ENCODE assay signal across 22 mouse cellular contexts in genomic region chr10:44685215-44685614, GRCm38 (mm10).
DNase-seq lines count a peak whose midpoint lies in the region; ATAC-seq lines count a peak whose summit lies in the region.
"Had no signal": no experiment of that assay in that cellular context is flagged by ENCODE, and none has a peak within 500 bp of the region (broad histone marks: within the 10 kb centered on the region; RNA-seq: fewer than 3 reads in every experiment).

No protein-coding gene starts in this region.

- no peaks in the 10 kb centered on the region for H3K9me3 ChIP-seq in liver, embryonic 13.5 days (replicated peaks)
- H3K9me3 ChIP-seq in liver, embryonic 11.5 days (ENCODE audit: control insufficient read depth, low read length), result no peaks in the 10 kb centered on the region
- H3K9me3 ChIP-seq: forebrain, embryonic 12.5 days; limb, embryonic 13.5 days; megakaryocyte, embryonic 14.5 days had no signal

- no peaks in the 10 kb centered on the region for H3K36me3 ChIP-seq in liver, embryonic 13.5 days
- H3K36me3 ChIP-seq in liver, embryonic 11.5 days (ENCODE audit: control insufficient read depth, insufficient read depth, low read length), result no peaks in the 10 kb centered on the region
- H3K36me3 ChIP-seq: forebrain, embryonic 12.5 days; limb, embryonic 13.5 days had no signal

- H3K27ac ChIP-seq in liver, embryonic 13.5 days, result 0 out of 2 replicates have a peak overlapping the region, but pooled peaks have one; percentile 0
- H3K27ac ChIP-seq in liver, embryonic 11.5 days (ENCODE audit: low read depth, low read length), result no peak overlapping the region
- H3K27ac ChIP-seq: forebrain, embryonic 12.5 days; kidney, postnatal 0 days; layer of hippocampus, adult 2 months; limb, embryonic 13.5 days had no signal

- no peak overlapping the region for H3K4me3 ChIP-seq in liver, embryonic 13.5 days (replicated peaks)
- H3K4me3 ChIP-seq in liver, embryonic 11.5 days (ENCODE audit: low read depth, low read length), result no peak overlapping the region
- H3K4me3 ChIP-seq: forebrain, embryonic 12.5 days; layer of hippocampus, adult 2 months; limb, embryonic 13.5 days had no signal

- H3K4me2 ChIP-seq in liver, embryonic 13.5 days, result no peak overlapping the region
- H3K4me2 ChIP-seq in liver, embryonic 11.5 days, result no peak overlapping the region
- H3K4me2 ChIP-seq: forebrain, embryonic 12.5 days; heart, embryonic 11.5 days; limb, embryonic 13.5 days had no signal

- no peaks in the 10 kb centered on the region for H3K27me3 ChIP-seq in liver, embryonic 13.5 days
- no peaks in the 10 kb centered on the region for H3K27me3 ChIP-seq in liver, embryonic 11.5 days (replicated peaks; ENCODE audit: control insufficient read depth, insufficient read depth, low read length)
- H3K27me3 ChIP-seq: forebrain, embryonic 12.5 days; limb, embryonic 13.5 days had no signal

- WGBS in liver, embryonic 13.5 days (ENCODE audit: insufficient replicate concordance), result 23% methylated on average over 3 of the region's 3 CpGs
- 26% methylated on average over 3 of the region's 3 CpGs for WGBS in liver, embryonic 11.5 days

- peaks cover 20% of the 10 kb centered on the region for H3K4me1 ChIP-seq in liver, embryonic 13.5 days (replicated peaks)
- 0 out of 2 replicates have a peak, but pooled peaks cover 8% of the 10 kb centered on the region for H3K4me1 ChIP-seq in liver, embryonic 11.5 days (replicated peaks; ENCODE audit: control insufficient read depth, insufficient read depth, low read length)
- H3K4me1 ChIP-seq: forebrain, embryonic 12.5 days; limb, embryonic 13.5 days had no signal

- ATAC-seq in frontal cortex, adult (ENCODE audit: low TSS enrichment), result peak; percentile 99
- ATAC-seq in liver, embryonic 13.5 days (ENCODE audit: low read depth), result no peak
- ATAC-seq in liver, embryonic 11.5 days (replicated peaks; ENCODE audit: low FRiP score), result no peak
- 0 out of 2 replicates have a peak, but pooled peaks have one; percentile 34 for ATAC-seq in megakaryocyte, adult 5-6 weeks (ENCODE audit: poor library complexity, severe bottlenecking)

- H3K9ac ChIP-seq in liver, embryonic 13.5 days, result no peak overlapping the region
- no peak overlapping the region for H3K9ac ChIP-seq in liver, embryonic 11.5 days (ENCODE audit: low read depth, low read length)
- H3K9ac ChIP-seq: forebrain, embryonic 12.5 days; limb, embryonic 13.5 days; liver, postnatal 0 days had no signal

- DNase-seq in frontal cortex, postnatal 25 days (ENCODE audit: low spot score in 2 of 2), result no peak
- peak; percentile 4 for DNase-seq in liver, embryonic 13.5 days
- DNase-seq in liver, embryonic 11.5 days (ENCODE audit: low spot score), result no peak
- peak; percentile 84 for DNase-seq in ES-CJ7 (ENCODE audit: low read depth, low spot score)
- no peak for DNase-seq in layer of hippocampus, postnatal 25 days (ENCODE audit: extremely low spot score in 1 of 2, low spot score in 1 of 2)
- no peak for DNase-seq in thymus, postnatal 36 days
- DNase-seq: adrenal gland, adult 2 months; cerebellum, adult 9-11 months; heart, postnatal 10 days; kidney, adult 11 months; liver, postnatal 0 days; lung, postnatal 10 days; midbrain, embryonic 14.5 days; thymus, postnatal 4 days had no signal

Comparison
In these comparisons a context has a peak if more than half of its experiments do, and no peak if none do; other contexts are left out.
1. DNase-seq: peak in liver, embryonic 13.5 days (single experiment) and ES-CJ7 (single experiment); none in frontal cortex, postnatal 25 days (0 of 2), liver, embryonic 11.5 days (single experiment), layer of hippocampus, postnatal 25 days (0 of 2) and thymus, postnatal 36 days (0 of 2).
2. ATAC-seq: peak in frontal cortex, adult (single experiment) and megakaryocyte, adult 5-6 weeks (single experiment); none in liver, embryonic 13.5 days (single experiment) and liver, embryonic 11.5 days (single experiment).